Mouse (Mus musculus) MN1 (cell line): Measurements from ENCODE around the gene Anks1.
A peak's percentile ranks its signal among the peaks of the same experiment; 100 is the strongest.

Experiments
- DNase-seq: peaks from one replicate; pipeline ENCODE4 v3.0.0-alpha.2; 2016; ENCODE audit warnings: low spot score

Anks1 gene

GRCm38 (mm10) chr17:28019785-28020696, 110.9 kb downstream of the Anks1 start:
- DNase-seq: no peak

GRCm38 (mm10) chr17:28021911-28022310, 112.8 kb downstream of the Anks1 start:
- no peak for DNase-seq

GRCm38 (mm10) chr17:28022854-28023655, 113.9 kb downstream of the Anks1 start:
- peak; percentile 26 for DNase-seq

- peak; percentile 49 for DNase-seq
Measured at GRCm38 (mm10) chr17:28025541-28025961, 116.4 kb downstream of the Anks1 start.

- peak; percentile 79 for DNase-seq
Measured at GRCm38 (mm10) chr17:28026111-28026872, 117.2 kb downstream of the Anks1 start.

GRCm38 (mm10) chr17:28027197-28027596, 118.1 kb downstream of the Anks1 start:
- DNase-seq: no peak

GRCm38 (mm10) chr17:28028236-28028635, 119.1 kb downstream of the Anks1 start:
- no peak for DNase-seq

- DNase-seq: no peak
Measured at GRCm38 (mm10) chr17:28029308-28029707, 120.2 kb downstream of the Anks1 start.

GRCm38 (mm10) chr17:28030446-28030845, 121.3 kb downstream of the Anks1 start:
- DNase-seq: no peak

- no peak for DNase-seq
Measured at GRCm38 (mm10) chr17:28031281-28031941, 122.3 kb downstream of the Anks1 start.

GRCm38 (mm10) chr17:28032219-28032618, 123.1 kb downstream of the Anks1 start:
- DNase-seq: no peak

- DNase-seq: peak; percentile 22
Measured at GRCm38 (mm10) chr17:28033046-28033580, 124.0 kb downstream of the Anks1 start.

- DNase-seq: no peak
Measured at GRCm38 (mm10) chr17:28034986-28035385, 125.9 kb downstream of the Anks1 start.

GRCm38 (mm10) chr17:28036813-28037756, 128.0 kb downstream of the Anks1 start:
- no peak for DNase-seq

- DNase-seq: no peak
Measured at GRCm38 (mm10) chr17:28040620-28041019, 131.5 kb downstream of the Anks1 start.

- DNase-seq: no peak
Measured at GRCm38 (mm10) chr17:28041298-28041697, 132.2 kb downstream of the Anks1 start.

GRCm38 (mm10) chr17:28042299-28042771, 133.2 kb downstream of the Anks1 start:
- DNase-seq: no peak

GRCm38 (mm10) chr17:28047017-28047416, 137.9 kb downstream of the Anks1 start:
- no peak for DNase-seq

GRCm38 (mm10) chr17:28047520-28047919, 138.4 kb downstream of the Anks1 start:
- DNase-seq: no peak

GRCm38 (mm10) chr17:28048425-28048824, 139.3 kb downstream of the Anks1 start:
- DNase-seq: peak; percentile 78
